Comparison of ENCODE assay signal across 12 mouse cellular contexts in genomic region chr4:28300018-28300440, GRCm38 (mm10).
DNase-seq lines count a peak whose midpoint lies in the region; ATAC-seq and TF ChIP-seq lines count a peak whose summit lies in the region.
"Had no signal": no experiment of that assay in that cellular context is flagged by ENCODE, and none has a peak within 500 bp of the region (broad histone marks: within the 10 kb centered on the region; RNA-seq: fewer than 3 reads in every experiment).

No protein-coding gene starts in this region.

- no peak overlapping the region for H3K4me3 ChIP-seq in heart, embryonic 16.5 days (ENCODE audit: low read length)
- H3K4me3 ChIP-seq in heart, adult 2 months, result no peak overlapping the region
- H3K4me3 ChIP-seq in hindbrain, embryonic 14.5 days (replicated peaks; ENCODE audit: low read length), result peak overlapping the region; percentile 17; the same call in 1 of the 2 replicates
- H3K4me3 ChIP-seq in neural tube, embryonic 13.5 days, result peak overlapping the region; percentile 9; the same call in 1 of the 2 replicates
- H3K4me3 ChIP-seq: intestine, embryonic 15.5 days; liver, embryonic 13.5 days had no signal

- TF ChIP-seq EP300 in heart, adult 2 months (IDR thresholded peaks at IDR 0.05; ENCODE audit: insufficient read depth, low read depth, low read length), result no peak

- H3K27me3 ChIP-seq in heart, embryonic 16.5 days (ENCODE audit: control insufficient read depth, insufficient read depth, low read length), result no peaks in the 10 kb centered on the region
- no peaks in the 10 kb centered on the region for H3K27me3 ChIP-seq in heart, adult 2 months (ENCODE audit: control insufficient read depth, insufficient read depth, low read length)
- no peaks in the 10 kb centered on the region for H3K27me3 ChIP-seq in hindbrain, embryonic 14.5 days (ENCODE audit: control insufficient read depth, insufficient read depth, low read length)
- H3K27me3 ChIP-seq in neural tube, embryonic 13.5 days, result no peaks in the 10 kb centered on the region
- H3K27me3 ChIP-seq: intestine, embryonic 15.5 days; liver, embryonic 13.5 days had no signal

- DNase-seq in heart, adult 2 months, result no peak
- peak; percentile 51 for DNase-seq in embryo, embryonic 9.5 days (ENCODE audit: extremely low spot score)
- DNase-seq in hindbrain, embryonic 14.5 days (ENCODE audit: low spot score), result peak; percentile 48
- DNase-seq in lung, postnatal 14 days, result no peak
- DNase-seq in urinary bladder, postnatal 25 days (ENCODE audit: low spot score), result no peak
- DNase-seq: gastrocnemius, postnatal 10 days; liver, embryonic 13.5 days had no signal

- no peaks in the 10 kb centered on the region for H3K79me2 ChIP-seq in heart, adult 2 months (replicated peaks; ENCODE audit: control insufficient read depth, insufficient read depth, low read length)

- intact Hi-C loops in heart, adult 2 months (cut with DNase I), result no loop called here

- H3K9ac ChIP-seq in heart, embryonic 16.5 days (ENCODE audit: low read length), result no peak overlapping the region
- no peak overlapping the region for H3K9ac ChIP-seq in heart, adult 2 months (ENCODE audit: low read depth, low read length)
- 0 out of 2 replicates have a peak overlapping the region, but pooled peaks have one; percentile 24 for H3K9ac ChIP-seq in hindbrain, embryonic 14.5 days
- no peak overlapping the region; the same call in 1 of the 2 replicates for H3K9ac ChIP-seq in neural tube, embryonic 13.5 days
- H3K9ac ChIP-seq: intestine, embryonic 15.5 days; liver, embryonic 13.5 days had no signal

- 39% methylated on average over 13 of the region's 13 CpGs for WGBS in heart, embryonic 16.5 days
- 51% methylated on average over 13 of the region's 13 CpGs for WGBS in heart, adult 2 months
- 10% methylated on average over 13 of the region's 13 CpGs for WGBS in hindbrain, embryonic 14.5 days
- WGBS in neural tube, embryonic 13.5 days, result 18% methylated on average over 13 of the region's 13 CpGs

- no peak overlapping the region for H3K27ac ChIP-seq in heart, embryonic 16.5 days (ENCODE audit: low read length)
- no peak overlapping the region for H3K27ac ChIP-seq in heart, adult 2 months
- no peak overlapping the region for H3K27ac ChIP-seq in hindbrain, embryonic 14.5 days
- no peak overlapping the region for H3K27ac ChIP-seq in neural tube, embryonic 13.5 days (replicated peaks)
- H3K27ac ChIP-seq: intestine, embryonic 15.5 days; liver, embryonic 13.5 days had no signal

- no peak for TF ChIP-seq CTCF in heart, adult 2 months (IDR thresholded peaks at IDR 0.05)

- H3K36me3 ChIP-seq in heart, embryonic 16.5 days (ENCODE audit: control insufficient read depth, insufficient read depth), result no peaks in the 10 kb centered on the region
- H3K36me3 ChIP-seq in heart, adult 2 months (ENCODE audit: control insufficient read depth, insufficient read depth, low read length), result no peaks in the 10 kb centered on the region
- no peaks in the 10 kb centered on the region for H3K36me3 ChIP-seq in hindbrain, embryonic 14.5 days (replicated peaks; ENCODE audit: control insufficient read depth, insufficient read depth)
- H3K36me3 ChIP-seq in neural tube, embryonic 13.5 days, result no peaks in the 10 kb centered on the region
- H3K36me3 ChIP-seq: intestine, embryonic 15.5 days; liver, embryonic 13.5 days had no signal

- H3K4me1 ChIP-seq in heart, embryonic 16.5 days (ENCODE audit: control insufficient read depth, insufficient read depth, low read length), result peaks cover 10% of the 10 kb centered on the region; the same call in 1 of the 2 replicates
- peaks cover 1% of the 10 kb centered on the region for H3K4me1 ChIP-seq in heart, adult 2 months (ENCODE audit: control insufficient read depth, insufficient read depth, low read length)
- no peaks in the 10 kb centered on the region for H3K4me1 ChIP-seq in hindbrain, embryonic 14.5 days (replicated peaks; ENCODE audit: control insufficient read depth, insufficient read depth, low read length)
- H3K4me1 ChIP-seq in neural tube, embryonic 13.5 days (replicated peaks), result peaks cover 7% of the 10 kb centered on the region; the same call in 1 of the 2 replicates
- H3K4me1 ChIP-seq: intestine, embryonic 15.5 days; liver, embryonic 13.5 days had no signal

- no peak for ATAC-seq in heart, embryonic 16.5 days (replicated peaks; ENCODE audit: extremely low read depth, insufficient read depth, low FRiP score)
- peak; percentile 72; the same call in 1 of the 2 replicates for ATAC-seq in hindbrain, embryonic 14.5 days (ENCODE audit: low FRiP score)
- no peak for ATAC-seq in neural tube, embryonic 13.5 days (ENCODE audit: low read depth)
- ATAC-seq in megakaryocyte, adult 5-6 weeks (ENCODE audit: poor library complexity, severe bottlenecking), result no peak
- ATAC-seq: CD4-positive, CD25-positive, alpha-beta regulatory T cell, adult 4 months; intestine, embryonic 15.5 days had no signal

- H3K4me2 ChIP-seq in heart, embryonic 16.5 days (ENCODE audit: low read depth, low read length), result peak overlapping the region; percentile 50
- H3K4me2 ChIP-seq in hindbrain, embryonic 14.5 days (replicated peaks), result peak overlapping the region; percentile 48
- peak overlapping the region; percentile 44 for H3K4me2 ChIP-seq in neural tube, embryonic 13.5 days
- H3K4me2 ChIP-seq: intestine, embryonic 15.5 days; liver, embryonic 13.5 days had no signal

- no peaks in the 10 kb centered on the region for H3K9me3 ChIP-seq in heart, embryonic 16.5 days (replicated peaks; ENCODE audit: control insufficient read depth, low read length)
- H3K9me3 ChIP-seq in hindbrain, embryonic 14.5 days (ENCODE audit: control insufficient read depth, low read length), result no peaks in the 10 kb centered on the region
- H3K9me3 ChIP-seq in neural tube, embryonic 13.5 days, result no peaks in the 10 kb centered on the region
- H3K9me3 ChIP-seq: intestine, embryonic 15.5 days; liver, embryonic 13.5 days had no signal

- no peak for TF ChIP-seq POLR2A in heart, adult 2 months (IDR thresholded peaks at IDR 0.05; ENCODE audit: insufficient read depth, low read depth, low read length)

Comparison
In these comparisons a context has a peak if more than half of its experiments do, and no peak if none do; other contexts are left out.
1. H3K4me3 ChIP-seq: peak in hindbrain, embryonic 14.5 days (single experiment) and neural tube, embryonic 13.5 days (single experiment); none in heart, embryonic 16.5 days (single experiment) and heart, adult 2 months (single experiment).
2. DNase-seq: peak in embryo, embryonic 9.5 days (single experiment) and hindbrain, embryonic 14.5 days (single experiment); none in heart, adult 2 months (0 of 2), lung, postnatal 14 days (single experiment) and urinary bladder, postnatal 25 days (single experiment).
3. Peak in every context shown above with its lines, with median percentiles within 50 percentile points of each other: H3K4me2 ChIP-seq.